Comparison of ENCODE assay signal across 11 mouse cellular contexts in genomic region chr17:5572745-5573420, GRCm38 (mm10).
DNase-seq lines count a peak whose midpoint lies in the region; ATAC-seq lines count a peak whose summit lies in the region.
"Had no signal": no experiment of that assay in that cellular context is flagged by ENCODE, and none has a peak within 500 bp of the region (broad histone marks: within the 10 kb centered on the region; RNA-seq: fewer than 3 reads in every experiment).

No protein-coding gene starts in this region.

- ATAC-seq in CD4-positive, CD25-positive, alpha-beta regulatory T cell, adult 4 months: no peak

- peak; percentile 19 for DNase-seq in gastrocnemius, postnatal 25 days
- no peak for DNase-seq in gastrocnemius, postnatal 4 days (ENCODE audit: low spot score in 2 of 2)
- DNase-seq in 3T3-L1 (ENCODE audit: low read depth, low spot score): peak; percentile 9
- DNase-seq in brain, adult 2 months (ENCODE audit: low read depth, low spot score): peak; percentile 97
- peak; percentile 39 to 72 for DNase-seq in kidney, adult 8-10 months
- DNase-seq in T-cell, adult 2 months (ENCODE audit: low spot score): no peak
- DNase-seq in urinary bladder, adult 2 months (ENCODE audit: low spot score): no peak
- DNase-seq: heart, postnatal 10 days; lung, postnatal 4 days; retina, postnatal 1 day had no signal

Comparison
In these comparisons a context has a peak if more than half of its experiments do, and no peak if none do; other contexts are left out.
1. DNase-seq: peak in gastrocnemius, postnatal 25 days (single experiment), 3T3-L1 (single experiment), brain, adult 2 months (single experiment) and kidney, adult 8-10 months (2 of 2); none in gastrocnemius, postnatal 4 days (0 of 2), T-cell, adult 2 months (single experiment) and urinary bladder, adult 2 months (single experiment).